Mouse (Mus musculus): ENCODE results near the gene Fkbpl. TPM values are rescaled to one million over a fixed set of nuclear protein-coding genes. Genes with fewer than 3 reads are reported as not detected.
A peak's percentile ranks its signal among the peaks of the same experiment; 100 is the strongest.

The Fkbpl gene
- total RNA-seq, 2 experiments from 2014 or later = 4.5 to 9.3 TPM

DNA sequence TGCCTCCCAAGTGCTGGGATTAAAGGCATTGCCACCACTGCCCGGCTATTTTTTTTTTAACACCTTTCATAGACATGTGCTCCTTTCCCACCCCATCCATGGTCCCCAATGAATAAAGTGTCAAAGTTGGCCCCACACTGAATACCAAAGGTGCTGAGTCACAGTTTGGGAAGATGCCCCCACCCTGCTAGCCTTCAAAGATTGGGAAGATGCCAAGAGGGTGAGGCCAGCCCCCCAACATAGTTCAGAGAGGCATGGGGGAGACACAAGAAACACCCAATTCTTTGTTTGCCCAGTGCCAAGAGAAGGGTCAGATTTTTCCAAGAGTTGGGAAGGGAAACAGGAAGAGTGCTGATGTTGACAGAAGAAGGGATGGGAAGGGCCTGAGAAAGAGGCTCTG, 17.9 kb downstream of the Fkbpl start:
- intact Hi-C loops (cut with DNase I) = no loop called here
- TF ChIP-seq CTCF (IDR thresholded peaks at IDR 0.05) = no peak
- peak; percentile 26 for DNase-seq
- Histone ChIP-seq H3K27ac (peak overlapping the region; percentile 90), H3K4me3 (peak overlapping the region; percentile 69)

DNA sequence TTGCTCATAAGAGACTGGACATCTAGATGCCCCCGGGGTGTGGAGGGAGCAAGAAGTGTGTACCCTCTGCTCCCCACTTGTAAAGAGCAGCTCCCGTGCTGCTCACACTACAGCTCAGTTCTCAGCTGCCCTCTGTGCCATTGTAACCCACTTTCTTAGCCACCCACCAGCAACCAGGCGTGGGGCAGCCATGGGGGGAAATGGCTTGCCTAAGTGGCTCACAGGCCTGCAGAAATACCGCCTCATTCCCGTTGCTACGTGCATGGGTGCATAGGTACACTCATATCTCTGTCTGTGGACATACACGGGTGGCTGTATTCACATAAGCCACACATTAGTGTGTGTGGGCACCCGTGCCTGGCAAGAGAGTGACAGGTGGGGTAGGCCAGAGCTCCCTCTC, 18.4 kb downstream of the Fkbpl start:
- intact Hi-C loops (cut with DNase I) = no loop called here
- Histone ChIP-seq H3K4me3 (peak overlapping the region; percentile 69), H3K27ac (peak overlapping the region; percentile 90)
- no peak for TF ChIP-seq CTCF (IDR thresholded peaks at IDR 0.05)
- no peak for DNase-seq

DNA sequence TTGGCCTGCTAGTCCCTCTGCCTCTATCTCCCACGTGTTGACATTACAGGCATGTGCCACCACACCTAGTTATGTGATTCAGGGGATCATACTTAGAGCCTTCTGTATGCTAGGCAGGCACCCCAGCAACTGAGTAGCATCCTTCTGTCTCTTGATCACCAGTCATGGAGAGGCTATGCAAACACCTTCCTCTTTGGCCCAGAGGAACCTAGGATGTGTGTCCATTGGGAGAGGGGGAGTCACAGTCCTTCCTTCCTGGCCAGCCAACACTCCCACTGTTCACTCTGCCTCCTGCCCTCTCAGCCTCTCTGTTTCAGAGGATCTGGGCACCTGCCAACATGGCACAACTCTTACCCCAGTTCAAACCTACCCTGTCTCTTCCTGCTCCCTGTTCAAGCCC, 19.0 kb downstream of the Fkbpl start:
- TF ChIP-seq CTCF (IDR thresholded peaks at IDR 0.05) = no peak
- peak overlapping the region; percentile 69 for H3K4me3 ChIP-seq
- H3K27ac ChIP-seq = peak overlapping the region; percentile 90
- no peak for DNase-seq
- intact Hi-C loops (cut with DNase I) = no loop called here

DNA sequence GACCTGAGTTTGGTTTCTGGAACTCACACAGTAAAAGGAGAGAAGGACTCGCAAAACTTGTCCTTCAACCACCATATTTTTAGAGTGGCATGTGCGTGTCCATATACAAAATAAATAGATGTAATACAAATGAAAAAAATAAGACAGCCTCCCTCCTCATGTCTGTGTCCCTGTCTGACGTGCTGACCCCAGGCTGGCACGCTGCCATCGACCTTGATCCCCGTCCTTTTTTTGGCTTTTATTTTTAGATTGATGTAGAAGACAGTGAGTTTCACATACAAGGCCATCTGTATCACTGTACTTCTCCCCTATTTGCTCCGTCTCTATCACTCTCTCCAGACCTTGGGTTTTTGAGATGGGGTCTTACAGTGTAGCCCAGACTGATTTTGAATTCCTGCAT, 19.9 kb downstream of the Fkbpl start:
- peak; percentile 29 for DNase-seq
- Histone ChIP-seq H3K27ac (no peak overlapping the region; the same call in 1 of the 2 replicates), H3K4me3 (no peak overlapping the region)
- intact Hi-C loops (cut with DNase I) = no loop called here
- no peak for TF ChIP-seq CTCF (IDR thresholded peaks at IDR 0.05)

DNA sequence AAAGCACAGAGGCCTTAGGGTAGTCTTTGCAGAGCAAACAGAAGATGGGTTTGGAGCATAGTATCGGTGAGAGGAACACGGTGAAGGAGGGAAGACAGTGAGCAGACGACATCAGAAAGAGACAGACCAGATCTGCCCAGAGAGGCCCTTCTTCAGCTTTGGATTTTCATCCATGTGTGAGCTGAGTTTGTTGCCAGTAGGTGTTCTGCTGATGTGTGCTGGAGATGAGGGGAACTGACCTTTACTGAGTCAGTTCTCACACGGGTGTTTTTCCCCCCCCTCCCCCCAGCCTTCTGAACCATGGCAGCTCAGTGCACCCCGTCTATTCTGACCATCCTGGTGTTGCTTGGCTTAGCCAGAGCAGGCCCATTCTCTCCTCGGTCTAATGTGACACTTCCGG, 25.7 kb downstream of the Fkbpl start, which contains the start of gene Tnxb:
Gene Tnxb (plus strand): TSS at position 301 of the 400 bp plus-strand sequence.
- peak within 1 kb of the TSS; percentile 53 for H3K27ac ChIP-seq
- no peak for DNase-seq
- peak within 1 kb of the TSS; percentile 47 for H3K4me3 ChIP-seq
- intact Hi-C loops (cut with DNase I) = no loop called here
- TF ChIP-seq CTCF (IDR thresholded peaks at IDR 0.05) = no peak

DNA sequence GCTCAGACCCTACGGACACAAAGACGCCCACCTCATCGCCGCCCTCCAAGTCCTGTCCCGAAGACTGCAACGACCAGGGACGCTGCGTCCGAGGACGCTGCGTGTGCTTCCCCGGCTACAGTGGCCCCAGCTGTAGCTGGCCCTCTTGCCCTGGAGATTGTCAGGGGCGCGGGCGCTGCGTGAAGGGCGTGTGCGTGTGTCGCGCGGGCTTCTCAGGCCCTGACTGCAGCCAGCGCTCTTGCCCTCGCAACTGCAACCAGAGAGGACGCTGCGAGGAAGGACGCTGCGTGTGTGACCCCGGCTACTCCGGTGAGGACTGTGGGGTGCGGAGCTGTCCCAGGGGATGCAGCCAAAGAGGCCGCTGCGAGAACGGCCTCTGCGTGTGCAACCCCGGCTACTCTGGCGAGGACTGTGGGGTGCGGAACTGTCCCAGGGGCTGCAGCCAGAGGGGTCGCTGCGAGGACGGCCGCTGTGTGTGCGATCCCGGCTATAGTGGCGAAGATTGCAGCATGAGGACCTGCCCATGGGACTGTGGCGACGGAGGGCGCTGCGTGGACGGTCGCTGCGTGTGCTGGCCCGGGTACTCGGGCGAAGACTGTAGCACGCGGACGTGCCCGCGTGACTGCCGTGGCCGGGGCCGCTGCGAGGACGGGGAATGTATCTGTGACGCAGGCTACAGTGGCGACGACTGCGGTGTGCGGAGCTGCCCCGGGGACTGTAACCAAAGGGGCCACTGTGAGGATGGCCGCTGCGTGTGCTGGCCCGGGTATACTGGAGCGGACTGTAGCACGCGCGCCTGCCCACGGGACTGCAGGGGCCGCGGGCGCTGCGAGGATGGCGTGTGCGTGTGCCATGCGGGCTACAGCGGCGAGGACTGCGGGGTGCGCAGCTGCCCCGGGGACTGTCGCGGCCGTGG, 26.8 kb downstream of the Fkbpl start:
- DNase-seq = no peak
- TF ChIP-seq CTCF (IDR thresholded peaks at IDR 0.05) = no peak
- H3K4me3 ChIP-seq = peak overlapping the region; percentile 47
- intact Hi-C loops (cut with DNase I) = no loop called here
- no peak overlapping the region for H3K27ac ChIP-seq

DNA sequence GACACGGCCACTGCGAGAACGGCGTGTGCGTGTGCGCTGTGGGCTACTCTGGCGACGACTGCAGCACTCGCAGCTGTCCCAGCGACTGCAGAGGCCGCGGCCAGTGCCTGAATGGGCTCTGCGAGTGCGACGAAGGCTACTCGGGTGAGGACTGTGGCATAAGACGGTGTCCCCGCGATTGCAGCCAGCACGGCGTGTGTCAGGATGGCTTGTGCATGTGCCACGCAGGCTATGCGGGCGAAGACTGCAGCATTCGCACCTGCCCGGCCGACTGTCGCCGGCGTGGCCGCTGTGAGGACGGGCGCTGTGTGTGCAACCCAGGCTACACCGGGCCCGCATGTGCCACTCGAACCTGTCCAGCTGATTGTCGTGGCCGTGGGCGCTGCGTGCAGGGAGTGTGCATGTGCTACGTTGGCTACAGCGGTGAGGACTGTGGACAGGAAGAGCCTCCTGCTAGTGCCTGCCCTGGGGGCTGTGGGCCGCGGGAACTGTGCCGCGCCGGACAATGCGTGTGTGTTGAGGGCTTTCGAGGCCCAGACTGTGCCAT, 27.8 kb downstream of the Fkbpl start:
- TF ChIP-seq CTCF (IDR thresholded peaks at IDR 0.05) = no peak
- no peak for DNase-seq
- Histone ChIP-seq H3K4me3 (peak overlapping the region; percentile 47; the same call in 1 of the 2 replicates), H3K27ac (no peak overlapping the region)
- intact Hi-C loops (cut with DNase I) = no loop called here

DNA sequence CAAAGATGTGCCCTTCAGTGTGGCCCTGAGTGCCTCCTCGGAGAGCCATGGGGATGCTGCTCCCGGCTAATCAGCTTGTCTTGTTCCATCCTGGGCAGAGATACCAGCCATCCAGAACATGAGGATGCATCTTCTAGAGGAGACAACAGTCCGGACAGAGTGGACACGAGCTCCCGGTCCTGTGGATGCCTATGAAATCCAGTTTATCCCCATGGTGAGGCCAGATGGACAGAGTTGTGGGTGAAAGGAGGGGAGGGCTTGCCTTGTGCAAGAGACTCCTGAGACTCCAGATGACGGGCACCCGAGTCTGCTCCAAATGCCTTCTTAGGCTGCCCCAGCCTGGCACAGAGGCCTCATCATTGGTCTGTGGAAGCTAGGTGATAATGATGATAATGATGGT, 28.6 kb downstream of the Fkbpl start:
- no peak overlapping the region for H3K27ac ChIP-seq
- intact Hi-C loops (cut with DNase I) = no loop called here

DNA sequence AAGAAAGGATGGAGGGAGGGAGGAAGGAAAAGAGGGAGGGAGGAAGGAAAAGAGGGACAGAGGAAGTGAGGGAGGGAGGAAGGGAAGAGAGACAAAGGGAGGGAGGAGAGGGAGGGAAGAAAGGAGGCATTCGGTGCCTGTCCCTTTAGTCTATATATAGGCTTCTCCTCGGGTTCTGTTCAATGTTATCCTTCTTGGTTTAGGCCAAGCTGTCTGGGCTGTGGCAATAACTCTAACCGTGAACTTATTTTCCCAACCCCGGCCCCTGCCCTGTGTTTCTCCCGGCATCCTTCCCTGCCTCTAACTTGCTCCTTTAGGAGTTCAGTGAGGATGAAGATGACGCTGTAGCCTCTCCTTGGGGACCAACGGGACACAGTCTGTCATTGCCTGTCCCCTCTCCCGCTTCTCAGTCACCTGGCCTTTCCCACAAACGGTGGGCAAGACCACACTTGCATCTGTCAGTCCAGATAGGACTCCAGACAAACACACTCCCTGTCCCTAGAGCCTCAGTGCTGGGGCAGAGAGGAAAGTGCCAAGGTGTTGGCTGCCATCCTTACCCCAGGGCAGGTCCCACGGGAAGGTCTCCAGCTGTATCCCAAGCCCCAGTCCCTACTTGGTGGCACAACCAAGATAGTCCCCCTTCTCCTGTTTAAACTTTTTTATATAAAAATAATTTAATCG, 30.1 kb downstream of the Fkbpl start:
- Histone ChIP-seq H3K27ac (peak overlapping the region; percentile 59), H3K4me3 (no peak overlapping the region)
- intact Hi-C loops (cut with DNase I) = no loop called here
- DNase-seq = no peak
- TF ChIP-seq CTCF (IDR thresholded peaks at IDR 0.05) = no peak

More for the DNA sequence above, 28.6 kb downstream of the Fkbpl start:
- no peak for TF ChIP-seq CTCF (IDR thresholded peaks at IDR 0.05)
- no peak overlapping the region for H3K4me3 ChIP-seq
- DNase-seq = no peak

DNA sequence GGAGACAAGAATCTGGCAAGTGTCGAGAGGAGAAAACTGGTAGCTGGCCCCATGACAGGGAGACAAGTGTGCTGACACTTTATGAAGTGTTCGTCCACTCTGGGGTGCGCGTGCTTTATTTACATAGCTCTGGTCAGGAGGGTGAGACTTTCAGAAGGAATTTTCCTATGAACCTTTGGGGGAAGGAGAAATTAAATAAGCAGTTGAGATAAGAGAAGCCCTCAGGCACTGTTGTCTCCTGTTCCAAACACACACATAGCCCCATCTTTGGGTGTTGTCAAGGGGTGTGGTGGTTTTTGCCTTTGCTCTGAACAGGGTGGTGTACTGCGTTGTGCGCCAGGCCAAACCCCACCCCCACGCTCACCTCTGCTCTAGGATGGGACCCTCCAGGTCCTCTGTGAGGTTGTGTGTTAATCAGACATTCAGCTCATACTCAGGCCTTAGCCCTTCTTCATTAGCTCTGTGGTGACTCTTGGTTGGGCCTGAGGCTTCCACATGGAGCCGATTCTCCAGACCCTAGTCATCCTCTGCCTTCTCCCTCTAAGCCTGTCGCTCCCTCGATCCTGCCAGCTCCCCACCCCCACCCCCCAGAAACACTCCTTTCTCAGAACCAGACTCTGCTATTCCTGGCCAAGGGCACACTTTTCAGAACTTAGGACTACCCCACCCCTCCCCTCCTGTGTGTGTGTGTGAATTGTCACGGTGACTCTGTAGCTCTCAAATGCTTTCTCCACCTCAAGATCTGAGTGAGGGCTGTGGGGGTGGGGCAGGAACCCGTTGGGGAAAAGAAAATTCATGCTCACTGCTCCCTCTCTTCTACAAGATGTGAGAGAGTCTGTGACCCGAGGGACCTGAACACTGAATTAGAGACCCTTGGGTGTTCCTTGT, 30.9 kb downstream of the Fkbpl start:
- intact Hi-C loops (cut with DNase I) = no loop called here

DNA sequence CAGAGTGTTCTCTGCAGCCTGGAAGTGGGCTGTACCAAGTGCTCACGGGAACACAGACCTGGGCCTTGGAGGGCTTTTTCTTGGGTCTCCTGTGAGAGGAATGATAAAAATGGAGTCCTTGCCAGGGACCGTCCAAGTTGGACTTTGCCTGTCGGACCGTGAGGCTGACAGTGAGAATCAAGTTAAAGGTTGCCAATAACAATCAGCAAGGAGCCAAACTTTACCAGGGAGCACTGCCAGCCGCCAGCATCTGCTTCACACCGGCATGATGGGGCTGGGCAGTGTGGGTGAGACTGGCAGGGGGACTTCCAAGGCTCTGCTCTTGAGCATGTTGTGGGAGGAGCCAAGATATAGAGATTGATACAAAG, 31.5 kb downstream of the Fkbpl start:
- H3K4me3 ChIP-seq = no peak overlapping the region
- no peak for DNase-seq
- intact Hi-C loops (cut with DNase I) = no loop called here
- TF ChIP-seq CTCF (IDR thresholded peaks at IDR 0.05) = no peak
- peak overlapping the region; percentile 59 for H3K27ac ChIP-seq

More for the DNA sequence above, 30.9 kb downstream of the Fkbpl start:
- no peak for TF ChIP-seq CTCF (IDR thresholded peaks at IDR 0.05)
- Histone ChIP-seq H3K27ac (peak overlapping the region; percentile 59), H3K4me3 (no peak overlapping the region)
- no peak for DNase-seq

DNA sequence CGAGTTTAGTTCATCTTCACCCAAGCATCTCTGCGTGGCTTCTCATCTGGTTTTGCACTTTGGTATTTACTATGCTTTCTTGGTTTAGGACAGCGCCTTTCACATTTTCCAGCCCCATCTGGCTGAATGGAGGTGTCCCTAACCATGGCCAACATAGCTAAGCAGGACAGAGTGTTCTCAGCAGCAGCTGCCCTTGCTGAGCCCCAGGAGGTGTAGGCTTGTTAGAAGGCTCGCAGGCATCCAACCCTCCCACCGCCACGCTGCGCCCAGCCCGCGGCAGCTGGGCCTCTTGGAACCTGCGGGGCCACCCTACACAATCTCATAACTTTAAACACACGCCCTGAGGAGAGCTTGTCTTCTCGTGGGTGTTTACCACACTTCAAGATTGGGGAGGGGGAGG, 32.1 kb downstream of the Fkbpl start:
- Histone ChIP-seq H3K4me3 (no peak overlapping the region), H3K27ac (peak overlapping the region; percentile 59)
- no peak for TF ChIP-seq CTCF (IDR thresholded peaks at IDR 0.05)
- peak; percentile 68 for DNase-seq
- intact Hi-C loops (cut with DNase I) = no loop called here

Data from gastrocnemius, adult 2 months (tissue).